Comparison of ENCODE assay signal across 23 mouse cellular contexts in genomic region chr11:21875077-21875476, GRCm38 (mm10).
"Had no signal": no experiment of that assay in that cellular context is flagged by ENCODE, and none has a peak within 500 bp of the region (broad histone marks: within the 10 kb centered on the region; RNA-seq: fewer than 3 reads in every experiment).

No protein-coding gene starts in this region.

- H3K27ac ChIP-seq: lung, embryonic 15.5 days; macrophage; midbrain, embryonic 13.5 days; midbrain, embryonic 15.5 days; neural tube, embryonic 13.5 days; neural tube, embryonic 15.5 days; stomach, embryonic 15.5 days; stomach, postnatal 0 days had no signal

- ATAC-seq: liver, postnatal 0 days; lung, postnatal 0 days; midbrain, embryonic 13.5 days; midbrain, embryonic 15.5 days had no signal

- H3K9me3 ChIP-seq: lung, embryonic 15.5 days; midbrain, embryonic 15.5 days; neural tube, embryonic 15.5 days had no signal

- H3K9ac ChIP-seq: liver, postnatal 0 days; lung, embryonic 15.5 days; midbrain, embryonic 13.5 days; midbrain, embryonic 15.5 days; neural tube, embryonic 13.5 days; neural tube, embryonic 15.5 days; stomach, embryonic 15.5 days had no signal

- H3K27me3 ChIP-seq: lung, embryonic 15.5 days; megakaryocyte, embryonic 14.5 days; midbrain, embryonic 13.5 days; midbrain, embryonic 15.5 days; neural tube, embryonic 13.5 days; neural tube, embryonic 15.5 days; stomach, embryonic 15.5 days had no signal

- H3K4me3 ChIP-seq: lung, embryonic 15.5 days; megakaryocyte, embryonic 14.5 days; midbrain, embryonic 13.5 days; midbrain, embryonic 15.5 days; myocyte; neural tube, embryonic 13.5 days; neural tube, embryonic 15.5 days; stomach, embryonic 15.5 days had no signal

- DNase-seq: liver, postnatal 0 days; lung, adult 2 months; lung, postnatal 14 days; lung, postnatal 36 days; retina, postnatal 1 day; right cerebral cortex, adult 18-20 months; right cerebral cortex, postnatal 25 days; right cerebral cortex, postnatal 4 days; spleen, adult 18-20 months; thymus, adult 18-20 months; thymus, postnatal 14 days; thymus, postnatal 36 days had no signal

- H3K36me3 ChIP-seq: lung, embryonic 15.5 days; midbrain, embryonic 13.5 days; midbrain, embryonic 15.5 days; neural tube, embryonic 13.5 days; neural tube, embryonic 15.5 days; stomach, embryonic 15.5 days had no signal

- H3K4me1 ChIP-seq: lung, embryonic 15.5 days; megakaryocyte, embryonic 14.5 days; midbrain, embryonic 13.5 days; midbrain, embryonic 15.5 days; neural tube, embryonic 13.5 days; neural tube, embryonic 15.5 days; stomach, embryonic 15.5 days had no signal
